Mouse (Mus musculus): ENCODE results near the gene Rasgrp4.

DNA sequence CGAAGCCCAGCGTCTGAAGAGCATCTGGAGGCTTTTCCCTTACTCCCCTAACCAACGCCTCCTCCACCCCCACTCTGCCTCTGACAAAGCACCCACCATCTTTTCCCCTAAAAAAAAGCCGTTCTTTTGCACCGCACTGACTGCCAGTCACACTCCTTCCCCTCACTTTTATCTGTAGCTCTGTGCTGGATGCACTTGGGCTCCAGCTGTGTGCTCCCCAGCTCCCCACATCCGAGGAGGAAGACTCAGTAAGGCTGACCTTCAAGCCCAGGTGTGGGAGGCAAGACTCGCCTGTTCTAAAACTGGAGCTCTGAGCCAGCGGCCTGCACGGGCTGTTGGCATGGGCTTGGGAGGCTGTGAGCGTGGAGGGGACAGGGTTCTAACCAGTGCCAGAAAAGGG lies 16.8 kb downstream of the Rasgrp4 start:
- TF ChIP-seq CTCF (conservative IDR thresholded peaks at IDR 0.05; ENCODE audit: insufficient read depth, insufficient read length, low read depth, low read length): no peak
- TF ChIP-seq POLR2A (IDR thresholded peaks at IDR 0.05; ENCODE audit: low read depth, low read length): no peak

All from kidney, adult 2 months (tissue).